Mouse (Mus musculus): ENCODE measurements at regions not wholly inside any gene's neighbourhood (a gene's known extent, or its start where the extent isn't known, plus 50 kb on each side); places are given as distances from the start of the nearest gene placed in this dataset.

DNA sequence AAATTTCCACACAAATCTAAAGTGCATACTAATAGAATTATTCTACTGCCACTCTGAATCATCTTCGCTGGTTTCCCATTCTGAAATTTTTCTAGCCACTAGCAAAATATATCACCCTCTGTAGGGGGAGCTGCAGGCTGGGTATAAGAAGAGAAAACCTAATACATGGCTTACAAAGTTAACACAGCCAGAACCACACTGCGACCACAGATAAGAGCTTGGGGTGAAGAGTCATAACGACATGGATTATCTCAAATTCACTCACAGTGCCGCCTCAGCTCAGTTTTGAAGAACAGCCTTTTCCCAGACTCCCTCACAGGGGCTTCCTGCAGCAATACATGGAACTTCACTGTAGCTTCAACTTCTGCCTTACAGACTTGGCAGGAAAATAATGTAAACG is 240.0 kb downstream of the Adgra3 start:
- Histone ChIP-seq H3K9me3 (replicated peaks; ENCODE audit: control insufficient read depth, low read length) (no peaks in the 10 kb centered on the region), H3K27ac (replicated peaks; ENCODE audit: low read depth, low read length) (no peak overlapping the region), H3K4me1 (ENCODE audit: control insufficient read depth, insufficient read depth, low read length) (no peaks in the 10 kb centered on the region), H3K36me3 (replicated peaks; ENCODE audit: control insufficient read depth, insufficient read depth, low read depth, low read length) (no peaks in the 10 kb centered on the region), H3K4me2 (ENCODE audit: low read depth, low read length) (no peak overlapping the region), H3K4me3 (ENCODE audit: low read depth, low read length) (no peak overlapping the region), H3K27me3 (ENCODE audit: control insufficient read depth, insufficient read depth, low read length) (no peaks in the 10 kb centered on the region), H3K9ac (replicated peaks; ENCODE audit: low read length) (no peak overlapping the region)
- DNase-seq (ENCODE audit: low spot score): no peak
- ATAC-seq (replicated peaks; ENCODE audit: insufficient number of reproducible peaks, low FRiP score, low TSS enrichment, low read depth): no peak
- 86% methylated on average over 5 of the region's 5 CpGs for WGBS

DNA sequence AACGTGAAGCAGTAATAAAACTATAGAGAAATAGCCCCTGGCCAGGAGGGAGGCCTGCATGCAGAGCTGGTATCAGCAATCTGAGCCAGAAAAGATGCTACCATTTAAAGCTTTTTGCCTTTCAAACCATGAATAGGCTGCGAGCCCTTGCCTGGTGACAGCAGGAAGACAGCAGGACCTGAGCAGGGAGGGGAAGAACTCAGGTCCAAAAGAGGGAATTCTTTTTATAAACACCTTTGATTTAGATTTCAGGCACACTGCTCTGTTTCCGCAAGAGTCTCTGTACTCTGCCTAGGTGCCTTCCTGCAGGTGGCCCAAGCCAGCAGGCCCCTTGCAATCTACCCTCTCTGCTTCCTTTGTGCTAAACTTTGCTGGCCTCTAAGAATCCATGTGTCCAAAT is 242.1 kb downstream of the Adgra3 start:
- H3K36me3 ChIP-seq (replicated peaks; ENCODE audit: control insufficient read depth, insufficient read depth, low read depth, low read length): no peaks in the 10 kb centered on the region
- H3K4me3 ChIP-seq (ENCODE audit: low read depth, low read length): no peak overlapping the region
- no peaks in the 10 kb centered on the region for H3K27me3 ChIP-seq (ENCODE audit: control insufficient read depth, insufficient read depth, low read length)
- no peaks in the 10 kb centered on the region for H3K9me3 ChIP-seq (replicated peaks; ENCODE audit: control insufficient read depth, low read length)
- DNase-seq (ENCODE audit: low spot score) (no peak), ATAC-seq (replicated peaks; ENCODE audit: insufficient number of reproducible peaks, low FRiP score, low TSS enrichment, low read depth) (no peak)
- WGBS: 65% methylated on average over 3 of the region's 3 CpGs
- H3K9ac ChIP-seq (replicated peaks; ENCODE audit: low read length): no peak overlapping the region
- no peak overlapping the region for H3K4me2 ChIP-seq (ENCODE audit: low read depth, low read length)
- no peaks in the 10 kb centered on the region for H3K4me1 ChIP-seq (ENCODE audit: control insufficient read depth, insufficient read depth, low read length)
- no peak overlapping the region for H3K27ac ChIP-seq (replicated peaks; ENCODE audit: low read depth, low read length)

DNA sequence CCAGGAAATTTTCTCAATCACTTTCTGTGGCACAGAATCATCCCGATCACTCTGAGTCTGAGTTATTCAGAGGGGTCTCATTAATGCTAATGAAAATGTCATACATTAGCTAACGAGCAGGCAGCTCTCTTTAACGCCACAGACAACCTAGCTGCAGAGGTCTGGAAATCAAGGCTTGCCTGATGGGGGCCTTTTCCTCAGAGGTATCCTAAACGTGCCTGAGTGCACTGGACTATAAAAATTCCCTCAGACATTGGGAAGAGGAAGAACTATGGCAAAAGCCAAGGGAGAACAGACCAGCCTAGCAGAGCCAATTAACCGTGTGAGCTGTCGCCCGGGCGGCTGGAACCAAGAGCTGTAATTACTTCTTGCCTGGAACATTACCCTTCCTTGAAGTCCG is 245.5 kb downstream of the Adgra3 start:
- no peak overlapping the region for H3K4me3 ChIP-seq (ENCODE audit: low read depth, low read length)
- H3K4me1 ChIP-seq (ENCODE audit: control insufficient read depth, insufficient read depth, low read length): no peaks in the 10 kb centered on the region
- DNase-seq (ENCODE audit: low spot score) (no peak), ATAC-seq (replicated peaks; ENCODE audit: insufficient number of reproducible peaks, low FRiP score, low TSS enrichment, low read depth) (no peak)
- no peak overlapping the region for H3K27ac ChIP-seq (replicated peaks; ENCODE audit: low read depth, low read length)
- H3K4me2 ChIP-seq (ENCODE audit: low read depth, low read length): no peak overlapping the region
- no peaks in the 10 kb centered on the region for H3K9me3 ChIP-seq (replicated peaks; ENCODE audit: control insufficient read depth, low read length)
- no peaks in the 10 kb centered on the region for H3K27me3 ChIP-seq (ENCODE audit: control insufficient read depth, insufficient read depth, low read length)
- WGBS: 65% methylated on average over 9 of the region's 9 CpGs
- H3K9ac ChIP-seq (replicated peaks; ENCODE audit: low read length): no peak overlapping the region
- no peaks in the 10 kb centered on the region for H3K36me3 ChIP-seq (replicated peaks; ENCODE audit: control insufficient read depth, insufficient read depth, low read depth, low read length)

DNA sequence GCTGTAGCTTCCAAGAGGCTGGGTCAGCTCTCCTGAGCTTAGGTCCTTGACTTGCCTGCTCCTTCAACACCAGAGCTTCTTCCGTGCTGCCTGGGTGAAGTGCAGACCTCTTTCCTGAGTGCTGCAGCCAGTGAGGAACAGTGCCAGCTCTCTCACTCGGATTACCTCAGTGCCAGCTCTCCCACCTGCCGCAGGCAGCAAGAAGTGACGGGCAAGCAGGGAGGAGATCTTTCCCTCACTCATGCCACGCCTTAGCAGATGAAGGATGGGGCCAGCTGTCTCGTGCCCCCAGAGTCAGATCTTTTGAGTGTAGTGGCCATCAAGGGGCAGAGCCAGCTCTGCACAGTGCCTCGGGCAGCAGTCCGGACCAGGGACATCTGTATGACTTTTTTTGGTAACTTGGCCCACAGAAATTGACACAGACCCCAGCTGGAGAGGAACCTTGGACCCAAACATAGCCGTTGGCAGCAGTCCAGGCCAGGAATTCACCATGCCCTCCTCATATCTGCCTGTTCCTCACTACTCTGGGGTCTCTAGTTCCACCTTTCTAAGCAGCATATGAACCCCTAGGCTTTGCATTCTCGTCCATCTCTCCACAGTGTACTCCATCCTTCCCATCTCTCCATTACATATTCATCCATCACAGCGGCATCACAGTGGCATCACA is 263.9 kb upstream of the Kcnip4 start:
- Histone ChIP-seq H3K4me1 (ENCODE audit: control insufficient read depth, insufficient read depth, low read length) (no peaks in the 10 kb centered on the region), H3K36me3 (replicated peaks; ENCODE audit: control insufficient read depth, insufficient read depth, low read depth, low read length) (no peaks in the 10 kb centered on the region), H3K9ac (replicated peaks; ENCODE audit: low read length) (no peak overlapping the region), H3K27me3 (ENCODE audit: control insufficient read depth, insufficient read depth, low read length) (no peaks in the 10 kb centered on the region), H3K4me3 (ENCODE audit: low read depth, low read length) (no peak overlapping the region), H3K9me3 (replicated peaks; ENCODE audit: control insufficient read depth, low read length) (no peaks in the 10 kb centered on the region), H3K27ac (replicated peaks; ENCODE audit: low read depth, low read length) (no peak overlapping the region), H3K4me2 (ENCODE audit: low read depth, low read length) (no peak overlapping the region)
- DNase-seq (ENCODE audit: low spot score): no peak
- 84% methylated on average over 11 of the region's 11 CpGs for WGBS
- ATAC-seq (replicated peaks; ENCODE audit: insufficient number of reproducible peaks, low FRiP score, low TSS enrichment, low read depth): no peak

DNA sequence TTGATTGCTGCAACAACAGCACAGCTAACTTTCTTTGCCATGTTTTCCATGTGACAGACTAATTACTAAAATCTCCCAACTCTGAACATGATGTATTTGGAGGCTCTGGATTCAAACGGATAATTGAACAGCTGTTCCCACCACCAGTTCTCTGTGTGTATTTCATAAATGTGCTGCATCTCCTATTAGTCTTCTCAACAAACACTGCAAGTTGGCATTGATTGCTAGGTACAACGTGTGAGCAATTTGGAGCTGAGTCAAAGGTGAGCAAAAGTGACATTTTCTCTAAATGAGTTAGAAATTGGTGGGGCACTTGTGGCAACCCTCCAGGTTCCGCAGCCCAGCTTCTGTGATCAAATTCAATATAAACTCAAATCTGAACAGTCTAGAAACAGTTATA is 259.0 kb upstream of the Kcnip4 start:
- ATAC-seq (replicated peaks; ENCODE audit: insufficient number of reproducible peaks, low FRiP score, low TSS enrichment, low read depth): no peak
- 70% methylated on average over 3 of the region's 3 CpGs for WGBS

DNA sequence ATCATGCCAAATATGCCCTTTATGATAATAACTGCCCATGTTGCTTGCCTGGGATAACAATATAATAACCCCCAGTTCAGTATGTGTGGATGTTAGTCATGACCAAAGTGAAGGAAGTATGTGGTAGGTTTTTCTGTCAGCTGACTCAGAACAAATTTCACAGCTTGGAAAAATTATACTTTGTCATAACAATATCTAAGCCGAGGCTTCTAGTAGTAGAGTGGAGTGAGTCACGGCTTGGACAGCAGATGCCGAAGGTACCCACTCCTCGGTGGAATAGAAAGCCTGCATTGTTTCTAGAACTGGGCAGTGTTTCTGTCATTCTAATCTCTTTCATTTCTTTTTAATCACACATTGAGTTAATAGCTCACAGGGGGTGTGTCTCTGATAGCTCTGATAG is 236.3 kb upstream of the Kcnip4 start:
- Histone ChIP-seq H3K4me2 (ENCODE audit: low read depth, low read length) (no peak overlapping the region), H3K27ac (replicated peaks; ENCODE audit: low read depth, low read length) (no peak overlapping the region), H3K4me3 (ENCODE audit: low read depth, low read length) (no peak overlapping the region), H3K9me3 (replicated peaks; ENCODE audit: control insufficient read depth, low read length) (no peaks in the 10 kb centered on the region), H3K9ac (replicated peaks; ENCODE audit: low read length) (no peak overlapping the region), H3K27me3 (ENCODE audit: control insufficient read depth, insufficient read depth, low read length) (no peaks in the 10 kb centered on the region), H3K4me1 (ENCODE audit: control insufficient read depth, insufficient read depth, low read length) (no peaks in the 10 kb centered on the region), H3K36me3 (replicated peaks; ENCODE audit: control insufficient read depth, insufficient read depth, low read depth, low read length) (no peaks in the 10 kb centered on the region)
- ATAC-seq (replicated peaks; ENCODE audit: insufficient number of reproducible peaks, low FRiP score, low TSS enrichment, low read depth) (no peak), DNase-seq (ENCODE audit: low spot score) (no peak)
- WGBS: 70% methylated on average over 4 of the region's 4 CpGs

More for the DNA sequence above, 259.0 kb upstream of the Kcnip4 start:
- H3K27ac ChIP-seq (replicated peaks; ENCODE audit: low read depth, low read length): no peak overlapping the region
- H3K4me2 ChIP-seq (ENCODE audit: low read depth, low read length): no peak overlapping the region
- no peaks in the 10 kb centered on the region for H3K9me3 ChIP-seq (replicated peaks; ENCODE audit: control insufficient read depth, low read length)
- H3K27me3 ChIP-seq (ENCODE audit: control insufficient read depth, insufficient read depth, low read length): no peaks in the 10 kb centered on the region
- H3K9ac ChIP-seq (replicated peaks; ENCODE audit: low read length): no peak overlapping the region
- no peak for DNase-seq (ENCODE audit: low spot score)
- no peaks in the 10 kb centered on the region for H3K4me1 ChIP-seq (ENCODE audit: control insufficient read depth, insufficient read depth, low read length)
- no peak overlapping the region for H3K4me3 ChIP-seq (ENCODE audit: low read depth, low read length)
- H3K36me3 ChIP-seq (replicated peaks; ENCODE audit: control insufficient read depth, insufficient read depth, low read depth, low read length): no peaks in the 10 kb centered on the region

DNA sequence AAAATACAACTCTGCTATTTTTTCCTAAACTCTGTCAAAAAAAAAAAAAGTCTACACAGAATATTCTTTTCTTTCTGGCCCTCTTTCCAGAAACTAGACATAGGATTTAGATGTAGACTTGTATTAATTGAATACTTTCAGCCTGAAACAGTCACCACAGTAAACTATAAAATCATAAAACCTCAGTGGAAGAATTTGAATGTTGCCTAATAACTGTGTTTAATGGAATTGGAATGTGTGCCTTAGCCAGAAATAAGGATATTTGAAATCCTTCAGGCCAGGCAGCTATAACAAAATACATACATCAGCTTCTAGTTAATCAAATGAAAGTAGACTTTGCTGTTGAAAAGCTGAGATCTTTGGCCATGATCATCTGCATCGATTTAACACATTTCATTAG is 230.8 kb upstream of the Kcnip4 start:
- H3K27me3 ChIP-seq (ENCODE audit: control insufficient read depth, insufficient read depth, low read length): no peaks in the 10 kb centered on the region
- DNase-seq (ENCODE audit: low spot score) (no peak), ATAC-seq (replicated peaks; ENCODE audit: insufficient number of reproducible peaks, low FRiP score, low TSS enrichment, low read depth) (no peak)
- H3K9me3 ChIP-seq (replicated peaks; ENCODE audit: control insufficient read depth, low read length): no peaks in the 10 kb centered on the region
- no peak overlapping the region for H3K4me2 ChIP-seq (ENCODE audit: low read depth, low read length)
- H3K9ac ChIP-seq (replicated peaks; ENCODE audit: low read length): no peak overlapping the region
- no peak overlapping the region for H3K27ac ChIP-seq (replicated peaks; ENCODE audit: low read depth, low read length)
- H3K4me1 ChIP-seq (ENCODE audit: control insufficient read depth, insufficient read depth, low read length): no peaks in the 10 kb centered on the region
- H3K36me3 ChIP-seq (replicated peaks; ENCODE audit: control insufficient read depth, insufficient read depth, low read depth, low read length): no peaks in the 10 kb centered on the region
- 88% methylated on average over 1 of the region's 1 CpGs for WGBS
- no peak overlapping the region for H3K4me3 ChIP-seq (ENCODE audit: low read depth, low read length)

DNA sequence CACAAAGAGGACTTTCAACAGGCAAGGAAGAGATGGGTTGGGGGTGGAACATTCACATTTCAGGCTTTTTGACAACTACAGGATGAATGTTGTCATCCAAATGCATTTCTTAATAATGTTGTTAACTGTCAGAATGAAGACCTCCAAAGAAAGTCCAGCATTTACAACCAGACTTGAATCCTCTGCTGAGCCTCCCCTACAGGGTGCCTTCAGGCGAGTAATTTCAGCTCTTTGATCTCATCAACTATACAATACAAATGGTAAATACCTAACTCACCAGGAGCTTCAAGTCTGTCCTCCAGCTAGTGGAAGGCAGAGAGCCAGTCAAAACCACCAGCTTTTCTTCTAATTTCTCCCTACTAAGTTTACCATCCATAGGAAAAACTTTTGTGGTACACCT is 187.9 kb upstream of the Kcnip4 start:
- 33% methylated on average over 1 of the region's 1 CpGs for WGBS

More for the DNA sequence above, 187.9 kb upstream of the Kcnip4 start:
- H3K9ac ChIP-seq (replicated peaks; ENCODE audit: low read length): no peak overlapping the region
- H3K36me3 ChIP-seq (replicated peaks; ENCODE audit: control insufficient read depth, insufficient read depth, low read depth, low read length): no peaks in the 10 kb centered on the region
- H3K9me3 ChIP-seq (replicated peaks; ENCODE audit: control insufficient read depth, low read length): no peaks in the 10 kb centered on the region
- H3K4me3 ChIP-seq (ENCODE audit: low read depth, low read length): no peak overlapping the region
- H3K4me2 ChIP-seq (ENCODE audit: low read depth, low read length): no peak overlapping the region
- no peak overlapping the region for H3K27ac ChIP-seq (replicated peaks; ENCODE audit: low read depth, low read length)
- no peaks in the 10 kb centered on the region for H3K4me1 ChIP-seq (ENCODE audit: control insufficient read depth, insufficient read depth, low read length)
- H3K27me3 ChIP-seq (ENCODE audit: control insufficient read depth, insufficient read depth, low read length): no peaks in the 10 kb centered on the region
- ATAC-seq (replicated peaks; ENCODE audit: insufficient number of reproducible peaks, low FRiP score, low TSS enrichment, low read depth): no peak
- DNase-seq (ENCODE audit: low spot score): no peak
